Mouse (Mus musculus) c-Kit-positive CD71-positive TER-119-positive erythroid progenitor cells, embryonic 14.5 days (primary cell): ENCODE measurements around the gene Gnptg.
A peak's percentile ranks its signal among the peaks of the same experiment; 100 is the strongest.

ENCODE experiments used
- DNase-seq: peaks from one replicate; pipeline ENCODE4 v3.0.0-alpha.2; 2013; ENCODE audit warnings: low spot score

Gnptg gene

GRCm38 (mm10) chr17:25239695-25240636, at the start of gene Gnptg, which contains the start of gene Tsr3:
Gene Gnptg, minus strand, starts transcription at chr17:25240124.
Gene Tsr3, plus strand, starts transcription at chr17:25240170.
- peak; percentile 83 for DNase-seq

- DNase-seq, result no peak
These were observed 48.9 kb upstream of the Gnptg start for GRCm38 (mm10) chr17:25288842-25289241.

GRCm38 (mm10) chr17:25285033-25285432, 45.1 kb upstream of the Gnptg start:
- DNase-seq, result peak; percentile 76

- peak; percentile 66 for DNase-seq
These were observed 42.2 kb upstream of the Gnptg start for GRCm38 (mm10) chr17:25282133-25282532.

- no peak for DNase-seq
These were observed 35.9 kb upstream of the Gnptg start for GRCm38 (mm10) chr17:25275833-25276232.

GRCm38 (mm10) chr17:25274571-25275346, 34.8 kb upstream of the Gnptg start, which contains the start of gene Ube2i:
Gene Ube2i, minus strand, starts transcription at chr17:25274622.
- no peak for DNase-seq

- peak; percentile 99 for DNase-seq
These were observed 34.0 kb upstream of the Gnptg start for GRCm38 (mm10) chr17:25273706-25274501.

GRCm38 (mm10) chr17:25272951-25273705, 33.2 kb upstream of the Gnptg start:
- peak; percentile 42 for DNase-seq

- DNase-seq, result peak; percentile 64
These were observed 32.4 kb upstream of the Gnptg start for GRCm38 (mm10) chr17:25272326-25272725.

- DNase-seq, result no peak
These were observed 30.9 kb upstream of the Gnptg start for GRCm38 (mm10) chr17:25270795-25271335.

- DNase-seq, result no peak
These were observed 24.5 kb upstream of the Gnptg start for GRCm38 (mm10) chr17:25264453-25264852.

GRCm38 (mm10) chr17:25257804-25258261, 17.9 kb upstream of the Gnptg start:
- no peak for DNase-seq

GRCm38 (mm10) chr17:25256140-25256754, 16.3 kb upstream of the Gnptg start, which contains the start of gene Baiap3:
Gene Baiap3, minus strand, starts transcription at chr17:25256364.
- no peak for DNase-seq

- no peak for DNase-seq
These were observed 15.2 kb upstream of the Gnptg start for GRCm38 (mm10) chr17:25255110-25255509.

- DNase-seq, result no peak
These were observed 13.8 kb upstream of the Gnptg start for GRCm38 (mm10) chr17:25253760-25254159.

GRCm38 (mm10) chr17:25252643-25253042, 12.7 kb upstream of the Gnptg start:
- no peak for DNase-seq

- DNase-seq, result no peak
These were observed 10.4 kb upstream of the Gnptg start for GRCm38 (mm10) chr17:25250181-25250835.

GRCm38 (mm10) chr17:25248033-25248750, 8.3 kb upstream of the Gnptg start:
- DNase-seq, result no peak

- no peak for DNase-seq
These were observed 4.3 kb upstream of the Gnptg start for GRCm38 (mm10) chr17:25244239-25244638.
